Mouse (Mus musculus) thymus, adult 2 months (tissue): ENCODE measurements around the gene Lima1. TPM values are rescaled to one million over a fixed set of nuclear protein-coding genes. Genes with fewer than 3 reads are reported as not detected.
"Not testable (repeated sequence)": the region's sequence is repeated elsewhere in the genome, so short reads cannot be mapped to it uniquely, and the experiment has no call there.

ENCODE experiments used
- DNase-seq: peaks from one replicate; pipeline ENCODE4 v3.0.0; 2021
- H3K27ac ChIP-seq: fragments of 200-500 bp; 2 replicates; pipeline ENCODE4 v1.5.1; 2012; ENCODE audit warnings: low read length, control low read depth; ENCODE audit not compliant: control insufficient read depth, insufficient read depth
- H3K27me3 ChIP-seq: fragments of 200-500 bp; 2 replicates; pipeline ENCODE4 v1.6.1; 2012; ENCODE audit warnings: mild to moderate bottlenecking, low read length, moderate library complexity, mixed read lengths; ENCODE audit not compliant: control insufficient read depth, insufficient read depth
- H3K36me3 ChIP-seq: fragments of 200-500 bp; 2 replicates; pipeline ENCODE4 v1.6.1; 2012; ENCODE audit warnings: mild to moderate bottlenecking, low read length, moderate library complexity; ENCODE audit not compliant: control insufficient read depth, insufficient read depth
- H3K4me1 ChIP-seq: fragments of 200-500 bp; replicated peaks from 2 replicates; pipeline ENCODE4 v1.6.1; 2012; ENCODE audit warnings: low read length; ENCODE audit not compliant: control insufficient read depth, insufficient read depth
- H3K4me3 ChIP-seq: fragments of 200-500 bp; 2 replicates; pipeline ENCODE4 v1.5.1; 2012; ENCODE audit warnings: mild to moderate bottlenecking, low read length, control low read depth, moderate library complexity; ENCODE audit not compliant: control insufficient read depth, insufficient read depth
- CTCF ChIP-seq: fragments of 200-500 bp; IDR thresholded peaks from 2 replicates; pipeline ENCODE4 v1.5.1; 2012; ENCODE audit warnings: mild to moderate bottlenecking, control low read depth, low read length, moderate library complexity, borderline replicate concordance; ENCODE audit not compliant: control insufficient read depth, poor library complexity, insufficient read depth; ENCODE audit errors: extremely low read depth
- POLR2A ChIP-seq: fragments of 200-500 bp; IDR thresholded peaks from 2 replicates; pipeline ENCODE4 v1.6.1; 2012; ENCODE audit warnings: mild to moderate bottlenecking, low read length, control low read depth, moderate library complexity; ENCODE audit not compliant: control insufficient read depth, poor library complexity, insufficient read depth; ENCODE audit errors: extremely low read depth
- WGBS: fragments of 180-500 bp; shearing (Covaris S2); methylation state at CpG from one replicate; pipeline ENCODE4 v1.1.7; 2018; 5-methylcytosine and 5-hydroxymethylcytosine counted together
- polyA plus RNA-seq: library from polyadenylated mRNA; depleted of rRNA; stranded (reverse); fragments of >200 nt; gene quantifications from 2 replicates; pipeline ENCODE4 v1.2.3, GENCODE M21; 2012

Lima1 gene
- polyA plus RNA-seq, 1 experiment: 12.3 TPM

DNA sequence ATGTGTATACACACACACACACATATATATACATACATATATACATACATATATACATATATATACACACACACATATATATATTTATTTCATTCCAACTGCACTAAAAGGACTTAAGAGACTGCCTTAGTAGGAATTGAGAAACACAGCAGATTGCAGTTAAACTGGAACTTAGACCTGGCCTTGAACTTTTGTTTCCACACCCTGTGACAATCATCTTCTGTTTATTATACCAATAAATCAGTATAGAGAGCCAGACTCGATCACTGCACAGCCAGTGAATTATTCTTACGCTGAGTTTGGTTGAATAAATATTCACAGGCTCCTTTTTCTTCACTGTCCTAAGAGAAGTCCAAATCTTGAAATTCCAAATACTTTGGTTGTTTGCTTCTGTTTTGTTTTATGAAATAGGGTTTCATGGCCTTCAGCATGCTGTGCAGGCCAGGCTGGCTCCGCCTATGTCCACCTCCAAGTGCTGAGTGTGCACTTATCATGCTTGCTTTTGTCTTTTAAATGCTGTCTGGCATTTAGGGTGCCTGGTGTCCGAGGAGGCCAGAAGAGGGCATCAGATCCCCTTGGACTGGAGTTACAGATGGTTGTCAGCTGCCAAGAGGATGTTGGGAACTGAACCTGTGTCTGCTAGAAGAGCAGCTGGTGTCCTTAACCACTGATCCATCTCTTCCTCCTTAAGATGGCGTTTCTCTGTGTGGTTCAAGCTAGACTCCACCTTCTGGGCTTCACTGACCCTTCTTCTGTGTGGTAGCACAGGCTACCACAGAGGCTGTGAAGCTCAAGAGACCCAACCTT is 41.4 kb downstream of the Lima1 start:
- Histone ChIP-seq H3K36me3 (no peaks in the 10 kb centered on the region), H3K27me3 (no peaks in the 10 kb centered on the region), H3K4me1 (no peaks in the 10 kb centered on the region), H3K4me3 (no peak overlapping the region), H3K27ac (no peak overlapping the region)
- TF ChIP-seq POLR2A: no peak
- TF ChIP-seq CTCF: no peak
- no peak for DNase-seq
- WGBS: 91% methylated on average over 5 of the region's 5 CpGs

DNA sequence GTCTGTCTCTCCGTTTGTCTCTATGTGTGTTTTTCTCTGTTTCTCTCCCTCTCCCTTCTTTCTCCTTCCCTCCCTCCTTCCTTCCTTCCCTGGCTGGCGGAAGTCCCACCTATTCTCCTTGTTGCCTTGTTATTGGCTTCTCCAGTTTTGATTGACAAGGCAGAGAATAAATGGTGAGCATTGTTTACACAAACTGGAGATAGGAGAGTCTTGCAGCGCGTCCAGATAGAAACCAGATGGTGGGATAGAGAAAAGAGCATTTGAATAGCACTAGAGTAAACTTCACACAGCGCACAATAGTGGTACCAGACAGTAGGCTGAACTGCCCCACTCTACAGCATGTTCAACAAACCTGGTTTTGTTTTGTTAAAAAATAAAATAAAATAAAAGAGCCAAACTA is 43.7 kb downstream of the Lima1 start:
- Histone ChIP-seq H3K27ac (no peak overlapping the region), H3K36me3 (no peaks in the 10 kb centered on the region), H3K4me3 (no peak overlapping the region), H3K27me3 (no peaks in the 10 kb centered on the region), H3K4me1 (no peaks in the 10 kb centered on the region)
- DNase-seq: no peak
- TF ChIP-seq POLR2A (no peak), CTCF (no peak)
- WGBS: 93% methylated on average over 5 of the region's 5 CpGs

DNA sequence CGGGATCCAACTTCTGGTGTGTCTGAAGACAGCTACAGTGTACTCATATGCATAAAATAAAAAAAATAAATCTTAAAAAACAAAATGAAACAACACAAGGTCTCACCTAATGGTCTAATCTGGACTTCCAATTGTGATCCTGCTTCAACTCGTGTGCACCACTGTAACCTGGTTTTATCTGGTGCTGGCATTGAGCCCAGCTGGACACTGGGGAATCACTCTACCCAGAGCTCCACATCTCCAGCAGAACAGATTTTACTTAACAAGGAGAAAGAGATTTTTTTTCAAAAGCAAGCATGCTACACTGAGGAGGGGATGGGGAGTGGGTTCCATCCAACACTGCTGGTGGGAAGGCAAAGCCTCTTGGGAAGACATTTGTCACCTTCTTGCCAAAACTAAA is 47.2 kb downstream of the Lima1 start:
- TF ChIP-seq POLR2A (no peak), CTCF (no peak)
- Histone ChIP-seq H3K36me3 (no peaks in the 10 kb centered on the region), H3K4me3 (no peak overlapping the region), H3K27me3 (no peaks in the 10 kb centered on the region), H3K27ac (no peak overlapping the region), H3K4me1 (no peaks in the 10 kb centered on the region)
- DNase-seq: no peak
- WGBS: 87% methylated on average over 2 of the region's 2 CpGs

DNA sequence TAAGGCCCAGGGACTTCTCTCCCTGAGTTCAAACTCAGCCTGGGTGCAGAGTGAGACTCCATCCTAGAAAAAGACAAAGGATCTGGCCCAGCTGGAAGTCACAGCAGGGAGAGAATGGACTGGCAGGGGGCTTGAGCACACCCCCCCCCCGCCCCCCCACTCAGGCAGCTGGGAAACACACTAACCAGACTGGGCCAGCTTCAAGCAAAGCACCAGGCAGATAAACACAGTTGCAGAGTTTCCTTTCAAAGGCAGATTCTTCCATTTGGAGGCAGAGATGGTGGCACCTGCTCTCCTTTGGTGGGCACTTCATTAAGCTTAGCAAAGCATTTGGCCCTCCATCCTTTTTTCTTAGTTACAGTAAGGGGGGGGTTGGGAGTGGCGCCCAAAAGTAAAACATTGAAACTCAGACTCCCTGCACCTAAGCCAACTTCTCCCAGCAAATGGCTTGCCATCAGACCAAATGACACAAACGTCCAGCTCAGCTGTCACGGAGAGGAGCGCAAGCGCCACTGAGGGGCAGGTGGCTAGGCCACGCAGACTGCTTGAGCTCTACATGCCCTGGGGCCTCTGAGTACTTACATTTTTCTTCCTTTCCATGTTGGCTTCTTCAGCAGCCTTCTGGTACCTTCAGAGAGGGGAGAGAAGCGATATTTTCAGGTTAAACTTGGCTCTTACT is 48.9 kb downstream of the Lima1 start:
- Histone ChIP-seq H3K27me3 (no peaks in the 10 kb centered on the region), H3K4me1 (no peaks in the 10 kb centered on the region), H3K4me3 (no peak overlapping the region), H3K27ac (no peak overlapping the region), H3K36me3 (no peaks in the 10 kb centered on the region)
- no peak for DNase-seq
- WGBS: 95% methylated on average over 8 of the region's 8 CpGs
- no peak for TF ChIP-seq CTCF
- no peak for TF ChIP-seq POLR2A

DNA sequence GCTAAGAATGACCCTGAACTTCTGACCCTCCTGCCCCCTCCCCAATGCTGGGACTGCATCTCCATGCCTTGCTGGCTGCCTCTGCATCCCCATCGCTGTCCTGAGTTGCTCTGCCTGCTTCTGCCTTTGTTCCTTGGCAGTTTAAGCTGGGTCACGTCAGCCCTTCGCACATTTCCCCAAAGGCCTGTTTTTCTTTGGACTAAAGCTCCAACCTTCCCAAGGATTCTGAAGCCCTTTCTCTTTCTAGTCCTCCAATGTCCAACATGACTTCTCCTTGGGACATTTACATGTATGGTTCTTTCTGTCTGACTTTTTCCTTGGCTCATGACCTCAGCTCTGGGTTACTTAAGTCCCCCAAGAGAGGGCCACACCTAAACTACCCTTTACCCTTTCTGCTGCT is 50.0 kb downstream of the Lima1 start:
- DNase-seq: no peak
- 95% methylated on average over 3 of the region's 3 CpGs for WGBS

GRCm38 (mm10) chr15:99823322-99823898 is 51.8 kb downstream of the Lima1 start:
- no peak for TF ChIP-seq CTCF
- no peak for TF ChIP-seq POLR2A
- H3K36me3 ChIP-seq: no peaks in the 10 kb centered on the region
- H3K27ac ChIP-seq: no peak overlapping the region
- 74% methylated on average over 8 of the region's 8 CpGs for WGBS
- no peaks in the 10 kb centered on the region for H3K27me3 ChIP-seq
- H3K4me3 ChIP-seq: no peak overlapping the region
- no peaks in the 10 kb centered on the region for H3K4me1 ChIP-seq
- no peak for DNase-seq

More for the DNA sequence above, 50.0 kb downstream of the Lima1 start:
- no peak overlapping the region for H3K4me3 ChIP-seq
- H3K27ac ChIP-seq: no peak overlapping the region
- no peaks in the 10 kb centered on the region for H3K27me3 ChIP-seq
- TF ChIP-seq CTCF (no peak), POLR2A (no peak)
- H3K36me3 ChIP-seq: no peaks in the 10 kb centered on the region
- no peaks in the 10 kb centered on the region for H3K4me1 ChIP-seq

- not testable (repeated sequence) for H3K36me3 ChIP-seq, H3K4me1 ChIP-seq, DNase-seq, H3K27ac ChIP-seq, H3K4me3 ChIP-seq, H3K27me3 ChIP-seq
- 96% methylated on average over 13 of the region's 13 CpGs for WGBS
Observed at GRCm38 (mm10) chr15:99822501-99822900, 52.8 kb downstream of the Lima1 start.
